Mouse (Mus musculus): ENCODE results near the gene Rab5c.

Rab5c gene

DNA sequence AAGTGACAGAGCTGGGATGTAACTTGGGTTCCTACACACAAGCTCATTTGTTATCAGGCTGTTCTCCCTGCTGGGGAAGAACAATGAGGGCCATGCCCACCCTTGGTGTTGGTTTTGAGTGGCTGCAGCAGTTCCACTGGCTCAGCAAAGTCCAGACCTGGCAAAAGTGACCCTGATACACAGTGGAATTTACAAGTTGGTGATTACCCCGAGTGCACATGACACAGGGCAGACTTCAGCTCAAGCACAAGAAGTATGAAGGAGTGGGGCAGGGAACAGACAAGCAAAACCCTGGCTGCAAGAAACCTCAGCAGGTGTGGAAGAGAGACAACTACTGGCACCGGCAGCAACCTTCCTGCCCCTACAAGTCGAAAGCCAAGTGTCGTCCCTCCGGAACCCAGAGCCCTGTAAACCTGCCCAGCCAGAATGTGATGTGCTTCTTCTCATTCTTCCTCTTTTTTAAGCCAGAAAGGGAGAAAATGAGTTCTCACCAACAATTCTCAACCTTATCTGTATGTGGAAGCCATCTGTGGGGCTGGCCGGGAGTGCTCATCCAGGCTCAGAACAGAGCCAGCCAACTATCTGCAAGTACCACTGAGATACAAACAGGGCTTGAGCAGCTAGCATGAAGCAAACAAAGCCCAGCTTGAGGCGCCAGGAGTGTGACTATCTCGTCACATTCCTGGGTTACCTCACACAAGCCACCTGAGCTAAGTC is 16.1 kb downstream of the Rab5c start:
- DNase-seq (ENCODE audit: low read depth, low spot score) = no peak

- no peak for DNase-seq (ENCODE audit: low read depth, low spot score)
These were observed 16.8 kb downstream of the Rab5c start for GRCm38 (mm10) chr11:100721254-100721653.

- no peak for DNase-seq (ENCODE audit: low read depth, low spot score)
These were observed 17.7 kb downstream of the Rab5c start for GRCm38 (mm10) chr11:100720345-100720744.

DNA sequence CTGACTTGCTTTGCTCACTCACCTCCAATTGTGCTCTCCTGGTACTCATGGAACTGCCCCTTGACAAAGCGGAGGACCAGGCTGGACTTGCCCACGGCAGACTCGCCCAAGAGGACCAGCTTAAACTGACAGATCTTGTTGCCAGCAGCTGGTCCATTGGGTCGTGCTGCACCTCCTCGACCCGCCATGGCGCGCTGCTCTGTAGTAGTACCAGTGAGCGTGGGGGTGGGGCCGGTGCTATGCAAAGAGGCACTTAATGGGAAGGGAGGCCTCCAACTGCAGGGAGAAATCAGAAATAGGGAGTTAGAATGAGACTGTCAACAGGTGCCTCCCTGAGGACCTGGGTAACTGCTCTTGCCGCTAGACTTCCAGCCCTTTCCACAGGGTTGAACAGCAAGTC is 18.1 kb downstream of the Rab5c start:
- DNase-seq (ENCODE audit: low read depth, low spot score) = no peak

DNA sequence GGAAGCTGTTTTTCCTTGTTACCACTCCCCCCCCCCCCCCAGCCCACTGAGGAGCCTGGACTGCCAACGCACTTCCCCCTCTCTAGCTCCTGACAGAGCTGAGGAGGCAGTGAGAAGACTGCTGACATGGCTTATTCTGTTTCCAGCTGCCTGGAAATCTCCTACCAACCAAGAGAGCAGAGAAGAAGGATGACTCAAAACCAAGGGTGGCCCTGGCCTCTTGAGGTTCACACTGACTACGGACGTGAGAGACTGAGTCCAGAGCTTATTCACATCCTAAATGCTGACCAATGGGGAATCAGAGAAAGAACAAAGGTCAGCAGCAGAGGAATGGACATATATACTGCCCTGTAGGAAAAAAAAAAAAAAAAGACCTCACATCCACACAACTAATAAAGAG is 18.7 kb downstream of the Rab5c start:
- no peak for DNase-seq (ENCODE audit: low read depth, low spot score)

DNA sequence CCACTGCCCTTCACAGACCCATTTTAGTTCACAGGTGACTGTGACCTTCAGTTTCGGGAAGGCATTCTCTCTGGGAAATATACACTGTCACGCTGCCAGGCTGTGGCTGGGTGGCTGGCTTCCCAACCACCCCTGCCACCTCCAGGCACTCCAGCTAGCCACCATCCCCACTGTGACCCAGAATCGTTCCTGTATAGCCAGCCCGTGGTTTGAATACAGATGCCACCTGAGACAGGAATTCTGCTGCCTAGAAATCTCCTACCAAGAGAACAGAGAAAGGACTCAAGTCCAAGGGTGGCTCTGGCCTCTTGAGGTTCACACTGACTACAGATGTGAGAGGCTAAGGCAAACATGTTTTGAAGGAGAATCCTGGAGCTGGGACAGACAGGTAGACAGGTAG is 19.1 kb downstream of the Rab5c start:
- no peak for DNase-seq (ENCODE audit: low read depth, low spot score)

- DNase-seq (ENCODE audit: low read depth, low spot score) = no peak
These were observed 19.6 kb downstream of the Rab5c start for GRCm38 (mm10) chr11:100718462-100718861.

GRCm38 (mm10) chr11:100716649-100717048 is 21.4 kb downstream of the Rab5c start:
- DNase-seq (ENCODE audit: low read depth, low spot score) = no peak

GRCm38 (mm10) chr11:100714948-100715347 is 23.1 kb downstream of the Rab5c start:
- no peak for DNase-seq (ENCODE audit: low read depth, low spot score)

- DNase-seq (ENCODE audit: low read depth, low spot score) = no peak
These were observed 23.5 kb downstream of the Rab5c start for GRCm38 (mm10) chr11:100714534-100714915.

- no peak for DNase-seq (ENCODE audit: low read depth, low spot score)
These were observed 24.1 kb downstream of the Rab5c start, which contains the start of gene Hspb9 for GRCm38 (mm10) chr11:100713735-100714533. TSS of gene Hspb9 (plus strand) at chr11:100713850.

GRCm38 (mm10) chr11:100713174-100713573 is 24.8 kb downstream of the Rab5c start:
- DNase-seq (ENCODE audit: low read depth, low spot score) = no peak

- peak; percentile 76 for DNase-seq (ENCODE audit: low read depth, low spot score)
These were observed 26.0 kb downstream of the Rab5c start, which contains the start of gene Kat2a for GRCm38 (mm10) chr11:100711783-100712615. TSS of gene Kat2a (minus strand) at chr11:100712465.

GRCm38 (mm10) chr11:100710977-100711376 is 27.0 kb downstream of the Rab5c start:
- no peak for DNase-seq (ENCODE audit: low read depth, low spot score)

- no peak for DNase-seq (ENCODE audit: low read depth, low spot score)
These were observed 27.5 kb downstream of the Rab5c start for GRCm38 (mm10) chr11:100710528-100710927.

DNA sequence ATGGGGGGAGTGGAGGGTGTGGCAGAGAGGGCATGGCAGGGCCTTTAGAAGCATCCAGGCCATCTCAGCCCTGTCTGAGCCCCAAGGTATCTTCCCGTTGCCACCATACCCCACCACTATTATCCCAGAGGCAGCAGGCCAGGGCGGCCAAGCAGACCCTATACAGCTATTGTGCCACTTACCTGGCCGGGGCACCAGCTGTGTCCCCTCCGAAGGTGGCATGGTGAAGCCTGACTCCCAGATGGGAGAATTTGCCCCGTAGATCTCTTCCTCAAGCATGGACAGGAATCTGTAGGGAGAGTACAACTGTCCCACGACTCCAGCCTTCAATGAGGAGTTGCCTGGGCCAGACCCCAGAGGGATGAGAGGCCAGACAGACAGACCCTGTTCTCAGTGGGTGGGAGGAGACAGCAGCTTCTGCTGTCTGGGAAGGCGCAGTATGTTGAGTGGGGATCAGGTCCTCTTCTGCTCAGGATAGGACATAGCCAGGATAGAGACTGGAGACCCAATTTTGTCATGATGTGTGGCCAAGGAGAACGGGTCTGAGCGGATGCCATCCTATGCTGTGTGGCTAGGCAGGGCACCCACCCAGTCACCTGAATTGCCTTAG is 28.7 kb downstream of the Rab5c start:
- no peak for DNase-seq (ENCODE audit: low read depth, low spot score)

DNA sequence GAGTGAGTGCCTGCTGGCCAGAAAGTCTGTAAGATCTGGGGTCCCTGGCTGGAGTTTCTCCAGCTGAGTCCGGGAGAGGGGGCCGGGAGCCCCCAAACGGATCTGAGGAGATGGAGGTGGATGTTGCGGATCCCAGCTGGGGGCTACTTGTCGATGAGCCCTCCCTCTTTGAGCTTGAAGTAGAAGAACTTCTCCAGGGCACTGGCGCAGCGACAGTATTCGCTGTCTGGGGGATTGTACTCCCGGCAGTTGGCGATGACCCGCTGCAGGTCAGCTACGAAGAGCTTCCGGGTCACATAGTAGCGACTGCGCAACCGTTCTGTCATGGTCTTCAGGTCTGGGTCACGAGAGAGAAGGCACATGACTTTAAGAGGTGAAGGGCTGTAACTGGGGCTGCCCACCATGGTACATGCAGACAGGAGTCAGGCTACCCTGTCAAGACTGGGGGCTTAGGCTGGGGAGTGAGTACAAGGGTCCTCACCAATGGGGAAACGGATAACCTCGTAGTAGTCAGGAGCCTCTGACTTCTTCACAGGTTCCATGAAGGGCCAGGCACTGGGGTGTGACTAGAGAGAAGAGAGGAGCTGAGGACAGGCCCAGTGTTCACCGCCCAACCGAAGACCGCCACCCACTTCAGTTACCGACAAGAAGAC is 32.8 kb downstream of the Rab5c start:
- no peak for DNase-seq (ENCODE audit: low read depth, low spot score)

- no peak for DNase-seq (ENCODE audit: low read depth, low spot score)
These were observed 34.0 kb downstream of the Rab5c start, which contains the start of gene Dhx58 for GRCm38 (mm10) chr11:100703851-100704531. TSS of gene Dhx58 (minus strand) at chr11:100704271.

DNA sequence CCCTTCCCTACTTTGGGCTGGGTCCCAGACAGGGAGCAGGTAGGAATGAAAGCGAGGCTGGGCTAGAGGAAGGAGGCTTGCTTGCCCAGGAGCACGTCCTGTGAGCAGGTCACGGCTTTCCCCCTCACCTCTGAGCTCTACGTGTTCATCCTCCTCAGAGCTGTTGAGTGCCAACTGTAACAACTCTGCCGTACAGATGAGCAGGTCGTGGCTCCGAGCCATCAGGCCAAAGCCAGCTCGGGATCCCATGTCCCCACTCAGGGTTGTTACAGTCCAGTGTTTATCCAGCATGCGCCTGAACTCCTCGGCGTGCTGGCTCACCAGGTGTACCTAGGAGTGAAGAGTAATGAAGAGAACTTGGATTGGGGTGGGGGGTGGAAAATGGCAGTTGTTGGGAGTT is 34.6 kb downstream of the Rab5c start:
- DNase-seq (ENCODE audit: low read depth, low spot score) = no peak

- no peak for DNase-seq (ENCODE audit: low read depth, low spot score)
These were observed 35.1 kb downstream of the Rab5c start for GRCm38 (mm10) chr11:100702906-100703305.

All from telencephalon, adult 2 months (tissue).